Mouse (Mus musculus) embryonic facial prominence, embryonic 11.5 days (tissue): ENCODE measurements around the gene Zfp462. TPM values are rescaled to one million over a fixed set of nuclear protein-coding genes. Genes with fewer than 3 reads are reported as not detected.
"Not testable (repeated sequence)": the region's sequence is repeated elsewhere in the genome, so short reads cannot be mapped to it uniquely, and the experiment has no call there.

Source experiments
- ATAC-seq: fragments of 200-750 bp; cut with Nextera tagmentation; replicated peaks from 2 replicates; pipeline ENCODE4 v1.8.0; 2017; ENCODE audit warnings: low read depth; ENCODE audit not compliant: insufficient number of reproducible peaks, low FRiP score, low TSS enrichment
- DNase-seq: peaks from one replicate; pipeline ENCODE4 v3.0.0-alpha.2; 2015; ENCODE audit warnings: low spot score
- H3K27ac ChIP-seq: fragments of 300-500 bp; sonication (generic); replicated peaks from 2 replicates; pipeline ENCODE4 v1.5.1; 2014; ENCODE audit warnings: mild to moderate bottlenecking, low read depth, low read length, control low read depth
- H3K27me3 ChIP-seq: fragments of 300-500 bp; sonication (generic); 2 replicates; pipeline ENCODE4 v1.6.1; 2014; ENCODE audit warnings: mild to moderate bottlenecking, low read length, moderate library complexity, mixed read lengths; ENCODE audit not compliant: control insufficient read depth, insufficient read depth
- H3K36me3 ChIP-seq: fragments of 300-500 bp; sonication (generic); replicated peaks from 2 replicates; pipeline ENCODE4 v1.6.1; 2014; ENCODE audit warnings: low read depth, mild to moderate bottlenecking, low read length, moderate library complexity, mixed read lengths; ENCODE audit not compliant: control insufficient read depth, insufficient read depth
- H3K4me1 ChIP-seq: fragments of 300-500 bp; sonication (generic); 2 replicates; pipeline ENCODE4 v1.6.1; 2014; ENCODE audit warnings: low read length, mixed read lengths; ENCODE audit not compliant: control insufficient read depth, insufficient read depth
- H3K4me2 ChIP-seq: fragments of 300-500 bp; sonication (generic); 2 replicates; pipeline ENCODE4 v1.6.1; 2014; ENCODE audit warnings: low read depth, mild to moderate bottlenecking, control low read depth, low read length, moderate library complexity
- H3K4me3 ChIP-seq: fragments of 300-500 bp; sonication (generic); 2 replicates; pipeline ENCODE4 v1.5.1; 2014; ENCODE audit warnings: low read depth, low read length, control low read depth
- H3K9ac ChIP-seq: fragments of 300-500 bp; sonication (generic); replicated peaks from 2 replicates; pipeline ENCODE4 v1.6.1; 2014; ENCODE audit warnings: mild to moderate bottlenecking, control low read depth, low read length
- H3K9me3 ChIP-seq: fragments of 300-500 bp; sonication (generic); replicated peaks from 2 replicates; pipeline ENCODE4 v1.6.1; 2016; ENCODE audit warnings: mild to moderate bottlenecking, low read length, inconsistent platforms, mixed read lengths; ENCODE audit not compliant: control insufficient read depth
- WGBS: fragments of 180-500 bp; shearing (Covaris S2); extraction: QIAGEN DNeasy Blood & Tissue Kit; methylation state at CpG from one replicate; pipeline ENCODE4 v1.1.7; 2014; 5-methylcytosine and 5-hydroxymethylcytosine counted together
- polyA plus RNA-seq: library from polyadenylated mRNA; unstranded; fragments of >200 nt; fragmentation: Nextera tagmentation; extraction: Ambion mirVana; gene quantifications from 2 replicates; pipeline ENCODE4 v1.2.1, GENCODE M21; 2014

The Zfp462 gene
- polyA plus RNA-seq, 1 experiment from 2014 or later = 16.9 TPM

DNA sequence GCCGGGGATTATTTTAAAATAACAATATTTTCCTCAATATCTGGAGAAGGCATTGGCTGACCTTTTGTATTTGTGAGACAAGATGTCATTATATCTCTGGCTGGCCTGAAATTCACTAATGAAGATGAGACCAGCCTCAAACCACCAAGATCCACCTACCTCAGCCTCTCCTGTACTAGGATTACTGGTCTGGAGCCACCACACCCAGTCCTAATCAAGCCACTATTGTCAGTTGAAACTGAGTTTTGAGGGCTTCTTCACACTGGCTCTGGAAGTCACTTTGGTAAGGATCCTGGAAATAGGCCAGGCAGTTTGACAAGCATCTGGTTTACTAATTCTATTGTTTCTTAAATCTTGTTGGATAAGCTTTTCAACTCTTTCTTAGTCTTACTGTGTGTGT, 43.1 kb downstream of the Zfp462 start:
- ATAC-seq = no peak
- no peaks in the 10 kb centered on the region for H3K4me1 ChIP-seq
- WGBS = 85% methylated on average over 1 of the region's 1 CpGs
- H3K36me3 ChIP-seq = no peaks in the 10 kb centered on the region
- no peaks in the 10 kb centered on the region for H3K9me3 ChIP-seq
- H3K27me3 ChIP-seq = no peaks in the 10 kb centered on the region
- no peak for DNase-seq
- no peak overlapping the region for H3K9ac ChIP-seq
- no peak overlapping the region for H3K4me3 ChIP-seq
- H3K4me2 ChIP-seq = no peak overlapping the region
- H3K27ac ChIP-seq = no peak overlapping the region

GRCm38 (mm10) chr4:54991973-54992372, 47.1 kb downstream of the Zfp462 start:
- Histone ChIP-seq H3K27me3 (no peaks in the 10 kb centered on the region), H3K27ac (no peak overlapping the region), H3K9ac (no peak overlapping the region), H3K4me2 (no peak overlapping the region), H3K36me3 (no peaks in the 10 kb centered on the region), H3K9me3 (no peaks in the 10 kb centered on the region), H3K4me3 (no peak overlapping the region), H3K4me1 (no peaks in the 10 kb centered on the region)
- 72% methylated on average over 5 of the region's 5 CpGs for WGBS
- DNase-seq = no peak
- no peak for ATAC-seq

DNA sequence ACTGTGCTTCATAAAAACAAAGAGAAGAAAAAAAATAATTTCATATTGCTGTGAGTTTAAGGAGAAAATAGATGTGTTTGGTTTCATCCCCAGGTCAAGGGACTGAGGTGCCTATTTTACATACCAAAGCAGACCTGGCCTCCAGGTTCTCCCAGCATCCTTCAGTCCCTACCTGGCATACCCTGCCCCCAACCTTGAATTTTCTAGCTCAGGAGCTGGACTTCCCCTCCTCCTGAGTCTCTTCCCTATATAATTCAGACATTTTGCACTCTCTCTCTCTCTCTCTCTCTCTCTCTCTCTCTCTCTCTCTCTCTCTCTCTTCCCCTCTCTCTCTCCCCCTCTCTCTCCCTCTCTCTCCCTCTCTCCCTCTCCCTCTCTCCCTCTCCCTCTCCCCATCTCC, 48.2 kb downstream of the Zfp462 start:
- not testable (repeated sequence) for H3K9ac ChIP-seq, H3K9me3 ChIP-seq, DNase-seq, H3K4me1 ChIP-seq, H3K4me3 ChIP-seq, H3K27me3 ChIP-seq, H3K27ac ChIP-seq, H3K36me3 ChIP-seq, H3K4me2 ChIP-seq, ATAC-seq

- H3K4me1 ChIP-seq = no peaks in the 10 kb centered on the region
- WGBS = 88% methylated on average over 1 of the region's 1 CpGs
- no peaks in the 10 kb centered on the region for H3K9me3 ChIP-seq
- ATAC-seq (no peak), DNase-seq (no peak)
- no peak overlapping the region for H3K9ac ChIP-seq
- H3K4me2 ChIP-seq = no peak overlapping the region
- H3K4me3 ChIP-seq = no peak overlapping the region
- H3K27me3 ChIP-seq = no peaks in the 10 kb centered on the region
- no peak overlapping the region for H3K27ac ChIP-seq
- no peaks in the 10 kb centered on the region for H3K36me3 ChIP-seq
These were observed 50.4 kb downstream of the Zfp462 start for GRCm38 (mm10) chr4:54995258-54995657.

- DNase-seq (no peak), ATAC-seq (no peak)
- no peaks in the 10 kb centered on the region for H3K4me1 ChIP-seq
- no peaks in the 10 kb centered on the region for H3K36me3 ChIP-seq
- WGBS = 91% methylated on average over 2 of the region's 2 CpGs
- H3K27me3 ChIP-seq = no peaks in the 10 kb centered on the region
- H3K4me2 ChIP-seq = no peak overlapping the region
- no peak overlapping the region for H3K9ac ChIP-seq
- no peaks in the 10 kb centered on the region for H3K9me3 ChIP-seq
- no peak overlapping the region for H3K4me3 ChIP-seq
- H3K27ac ChIP-seq = no peak overlapping the region
These were observed 51.2 kb downstream of the Zfp462 start for GRCm38 (mm10) chr4:54996064-54996463.

GRCm38 (mm10) chr4:54998146-54998841, 53.4 kb downstream of the Zfp462 start:
- no peak for DNase-seq
- no peak overlapping the region for H3K9ac ChIP-seq
- no peaks in the 10 kb centered on the region for H3K4me1 ChIP-seq
- H3K27me3 ChIP-seq = no peaks in the 10 kb centered on the region
- H3K27ac ChIP-seq = no peak overlapping the region
- no peak for ATAC-seq
- 80% methylated on average over 9 of the region's 9 CpGs for WGBS
- H3K9me3 ChIP-seq = no peaks in the 10 kb centered on the region
- no peaks in the 10 kb centered on the region; the same call in 1 of the 2 replicates for H3K36me3 ChIP-seq
- H3K4me2 ChIP-seq = no peak overlapping the region
- H3K4me3 ChIP-seq = no peak overlapping the region

DNA sequence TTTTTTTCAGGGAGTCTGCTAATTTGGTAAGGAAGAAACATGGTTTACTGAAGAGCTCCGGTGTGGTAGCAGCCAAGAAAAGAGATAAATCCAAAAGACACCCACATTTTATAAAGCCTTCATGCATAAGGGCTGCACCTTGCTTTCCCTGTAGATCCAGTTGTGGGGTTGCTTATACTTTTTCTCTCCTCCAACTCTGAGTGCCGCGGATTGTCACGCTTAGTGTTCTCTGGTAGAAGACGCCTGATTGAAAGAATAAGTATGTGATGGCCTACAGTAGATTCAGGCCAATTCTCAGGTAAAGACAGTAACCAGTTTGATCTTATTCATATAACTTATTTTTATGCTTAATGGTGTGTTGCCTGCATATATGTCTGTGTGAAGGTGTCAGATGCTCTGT, 54.7 kb downstream of the Zfp462 start:
- no peak overlapping the region for H3K4me3 ChIP-seq
- ATAC-seq = no peak
- H3K9me3 ChIP-seq = no peaks in the 10 kb centered on the region
- no peak overlapping the region for H3K9ac ChIP-seq
- no peaks in the 10 kb centered on the region for H3K4me1 ChIP-seq
- H3K36me3 ChIP-seq = no peaks in the 10 kb centered on the region; the same call in 1 of the 2 replicates
- no peak for DNase-seq
- H3K27me3 ChIP-seq = no peaks in the 10 kb centered on the region
- no peak overlapping the region for H3K27ac ChIP-seq
- WGBS = 97% methylated on average over 5 of the region's 5 CpGs
- no peak overlapping the region for H3K4me2 ChIP-seq

DNA sequence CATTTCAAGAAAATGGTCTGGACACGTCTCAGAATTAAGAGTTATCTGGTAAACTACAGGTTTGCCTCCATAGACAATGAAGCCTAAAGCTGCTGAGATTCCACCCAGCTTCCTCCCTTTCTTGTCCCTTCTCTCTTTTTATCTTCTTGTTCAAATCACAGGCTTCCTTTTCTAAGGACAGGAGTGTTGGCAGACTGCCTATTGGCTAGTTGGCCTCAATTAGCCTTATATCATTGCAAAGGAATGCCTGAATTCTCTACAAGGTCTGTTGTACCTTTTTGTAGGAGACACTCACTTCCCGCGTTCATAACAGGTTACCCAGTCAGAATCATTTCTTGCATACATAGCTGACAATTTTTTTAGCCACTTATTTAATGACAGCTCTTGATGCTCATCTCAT, 56.5 kb downstream of the Zfp462 start:
- 91% methylated on average over 3 of the region's 3 CpGs for WGBS
- no peak overlapping the region for H3K4me2 ChIP-seq
- no peak for ATAC-seq
- H3K9ac ChIP-seq = no peak overlapping the region
- no peak overlapping the region for H3K27ac ChIP-seq
- H3K36me3 ChIP-seq = no peaks in the 10 kb centered on the region; the same call in 1 of the 2 replicates
- H3K27me3 ChIP-seq = no peaks in the 10 kb centered on the region
- H3K9me3 ChIP-seq = no peaks in the 10 kb centered on the region
- no peaks in the 10 kb centered on the region for H3K4me1 ChIP-seq
- H3K4me3 ChIP-seq = no peak overlapping the region
- no peak for DNase-seq
